Mouse (Mus musculus) intestine, embryonic 16.5 days (tissue): ENCODE measurements around the gene Fes. TPM values are rescaled to one million over a fixed set of nuclear protein-coding genes. Genes with fewer than 3 reads are reported as not detected.

Experiments used
- ATAC-seq: fragments of 200-750 bp; cut with Nextera tagmentation; 2 replicates; pipeline ENCODE4 v1.8.0; 2017; ENCODE audit warnings: moderate TSS enrichment, moderate library complexity
- H3K27ac ChIP-seq: fragments of 300-500 bp; sonication (generic); 2 replicates; pipeline ENCODE4 v1.5.1; 2014; ENCODE audit warnings: mild to moderate bottlenecking, low read length
- H3K27me3 ChIP-seq: fragments of 300-500 bp; sonication (generic); replicated peaks from 2 replicates; pipeline ENCODE4 v1.6.1; 2014; ENCODE audit warnings: low read length, control low read depth, mixed read lengths; ENCODE audit not compliant: control insufficient read depth, insufficient read depth
- H3K36me3 ChIP-seq: fragments of 300-500 bp; sonication (generic); 2 replicates; pipeline ENCODE4 v1.6.1; 2014; ENCODE audit warnings: low read length, control low read depth; ENCODE audit not compliant: control insufficient read depth, insufficient read depth
- H3K4me1 ChIP-seq: fragments of 300-500 bp; sonication (generic); 2 replicates; pipeline ENCODE4 v1.6.1; 2014; ENCODE audit warnings: low read length, control low read depth, mixed read lengths; ENCODE audit not compliant: control insufficient read depth, insufficient read depth
- H3K4me2 ChIP-seq: fragments of 300-500 bp; sonication (generic); 2 replicates; pipeline ENCODE4 v1.6.1; 2014; ENCODE audit warnings: low read depth, low read length, control low read depth
- H3K4me3 ChIP-seq: fragments of 300-500 bp; sonication (generic); 2 replicates; pipeline ENCODE4 v1.5.1; 2014; ENCODE audit warnings: mild to moderate bottlenecking, low read length
- H3K9ac ChIP-seq: fragments of 300-500 bp; sonication (generic); 2 replicates; pipeline ENCODE4 v1.6.1; 2014; ENCODE audit warnings: low read depth, low read length
- H3K9me3 ChIP-seq: fragments of 300-500 bp; sonication (generic); 2 replicates; pipeline ENCODE4 v1.6.1; 2016; ENCODE audit warnings: low read length, control low read depth; ENCODE audit not compliant: control insufficient read depth
- WGBS: fragments of 180-500 bp; shearing (Covaris S2); extraction: QIAGEN DNeasy Blood & Tissue Kit; methylation state at CpG from one replicate; pipeline ENCODE4 v1.1.7; 2014; 5-methylcytosine and 5-hydroxymethylcytosine counted together
- polyA plus RNA-seq: library from polyadenylated mRNA; unstranded; fragments of >200 nt; fragmentation: Nextera tagmentation; extraction: Ambion mirVana; gene quantifications from 2 replicates; pipeline ENCODE4 v1.2.1, GENCODE M21; 2015

Gene Fes
- polyA plus RNA-seq, 1 experiment from 2014 or later = 11.6 TPM

DNA sequence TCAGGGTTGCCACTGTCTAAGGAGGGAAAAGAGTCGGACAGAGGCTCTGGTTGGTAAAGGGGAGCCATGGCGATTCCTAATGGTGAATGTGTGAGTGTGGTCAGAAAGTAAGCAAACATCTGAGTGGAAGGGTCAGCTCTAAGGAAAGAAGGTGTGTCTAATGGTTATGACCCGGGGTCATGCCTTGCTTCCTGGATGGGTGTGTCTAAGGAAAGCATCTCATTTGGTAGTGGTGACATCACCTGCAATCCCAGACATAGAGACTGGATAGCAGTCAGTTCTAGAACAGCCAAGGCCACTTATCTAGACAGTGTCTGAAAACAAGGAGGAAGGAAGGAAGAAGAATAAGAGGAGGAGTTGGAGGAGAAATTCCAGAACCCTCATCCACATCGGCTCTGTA is 52.9 kb downstream of the Fes start:
- Histone ChIP-seq H3K9me3 (0 out of 2 replicates have a peak, but pooled peaks cover 5% of the 10 kb centered on the region), H3K27me3 (no peaks in the 10 kb centered on the region), H3K4me2 (no peak overlapping the region), H3K4me3 (no peak overlapping the region), H3K27ac (no peak overlapping the region), H3K36me3 (peaks cover 35% of the 10 kb centered on the region), H3K9ac (no peak overlapping the region), H3K4me1 (peaks cover 12% of the 10 kb centered on the region)
- 82% methylated on average over 4 of the region's 4 CpGs for WGBS
- ATAC-seq = no peak

DNA sequence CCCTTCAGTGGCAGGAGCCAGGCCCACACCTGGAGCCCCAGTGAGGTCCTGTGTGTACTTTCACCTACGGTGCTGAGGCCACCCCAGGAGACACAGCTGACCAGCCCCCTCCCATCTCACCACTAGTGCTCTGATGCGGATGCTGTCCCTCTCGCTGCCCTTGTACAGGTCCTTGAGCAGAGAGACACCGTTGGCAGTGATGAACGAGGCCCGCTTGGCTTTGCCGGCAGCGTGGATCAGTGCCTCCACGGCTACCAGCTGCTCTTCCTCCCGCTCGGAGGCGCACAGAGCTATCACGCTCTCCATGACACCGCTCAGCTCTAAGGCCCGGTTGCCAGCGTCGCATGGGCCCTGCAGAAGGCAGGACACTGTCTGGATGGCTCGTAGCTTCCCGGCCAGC is 56.3 kb downstream of the Fes start:
- no peaks in the 10 kb centered on the region for H3K27me3 ChIP-seq
- no peaks in the 10 kb centered on the region for H3K4me1 ChIP-seq
- peaks cover 37% of the 10 kb centered on the region for H3K36me3 ChIP-seq
- ATAC-seq = no peak
- H3K9me3 ChIP-seq = 0 out of 2 replicates have a peak, but pooled peaks cover 5% of the 10 kb centered on the region
- H3K4me2 ChIP-seq = no peak overlapping the region
- no peak overlapping the region for H3K27ac ChIP-seq
- 92% methylated on average over 19 of the region's 19 CpGs for WGBS
- H3K4me3 ChIP-seq = no peak overlapping the region
- H3K9ac ChIP-seq = no peak overlapping the region

DNA sequence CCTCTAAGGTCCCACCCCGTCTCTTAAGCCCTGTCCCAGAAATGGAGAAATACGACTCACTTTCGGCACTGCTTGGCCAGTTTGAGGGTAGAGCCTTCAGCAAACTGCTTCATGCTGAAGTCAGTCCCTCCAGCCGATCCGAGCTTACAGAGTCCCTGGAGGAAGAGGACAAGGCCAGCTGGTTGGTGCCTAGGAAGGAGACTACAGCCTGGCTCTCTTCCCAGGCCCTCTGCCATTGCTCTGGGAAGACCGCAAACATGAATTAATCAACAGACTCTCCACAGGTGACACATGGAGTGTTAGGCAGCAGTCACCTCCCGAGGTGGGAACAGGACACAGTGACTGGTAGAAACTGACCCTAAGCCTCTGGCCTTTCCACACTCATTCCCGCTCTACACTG is 57.5 kb downstream of the Fes start:
- H3K36me3 ChIP-seq = peaks cover 37% of the 10 kb centered on the region
- no peak for ATAC-seq
- 0 out of 2 replicates have a peak, but pooled peaks cover 5% of the 10 kb centered on the region for H3K9me3 ChIP-seq
- no peak overlapping the region for H3K4me2 ChIP-seq
- no peak overlapping the region for H3K9ac ChIP-seq
- 89% methylated on average over 8 of the region's 8 CpGs for WGBS
- H3K4me1 ChIP-seq = no peaks in the 10 kb centered on the region
- no peak overlapping the region for H3K4me3 ChIP-seq
- H3K27ac ChIP-seq = no peak overlapping the region
- H3K27me3 ChIP-seq = no peaks in the 10 kb centered on the region

Other genes starting within 250 kb of the Fes start
- 14.9 and 16.3 TPM in 2 replicates for gene Sema4b, start 201.1 kb downstream of the Fes start, polyA plus RNA-seq
- 285 and 306 TPM in 2 replicates for gene Cib1, start 155.1 kb downstream of the Fes start, polyA plus RNA-seq
- gene Gdpgp1, start 155.1 kb downstream of the Fes start, polyA plus RNA-seq = 7.6 and 8.1 TPM in 2 replicates
- gene Ttll13, start 141.6 kb downstream of the Fes start, polyA plus RNA-seq = 0.56 and 0.69 TPM in 2 replicates
- gene Ngrn, start 126.7 kb downstream of the Fes start, polyA plus RNA-seq = 52.0 and 57.8 TPM in 2 replicates
- gene Vps33b, start 118.3 kb downstream of the Fes start, polyA plus RNA-seq = 15.9 and 16.1 TPM in 2 replicates
- gene Prc1, start 93.5 kb downstream of the Fes start, polyA plus RNA-seq = 101 and 102 TPM in 2 replicates
- 7.9 and 8.3 TPM in 2 replicates for gene Rccd1, start 63.5 kb downstream of the Fes start, polyA plus RNA-seq
- 35.0 and 38.5 TPM in 2 replicates for gene Unc45a, start 46.9 kb downstream of the Fes start, polyA plus RNA-seq
- 15.1 and 18.7 TPM in 2 replicates for gene Hddc3, start 44.8 kb downstream of the Fes start, polyA plus RNA-seq
- 8.0 and 10.0 TPM in 2 replicates for gene Man2a2, start 16.6 kb downstream of the Fes start, polyA plus RNA-seq
- gene Furin, start 17.5 kb upstream of the Fes start, polyA plus RNA-seq = 7.8 and 9.7 TPM in 2 replicates
- 11.7 and 12.8 TPM in 2 replicates for gene Blm, start 147.2 kb upstream of the Fes start, polyA plus RNA-seq